Mouse (Mus musculus) bone marrow, adult 2 months (tissue): ENCODE data around the gene Sdk1.

Source experiments
- CTCF ChIP-seq: fragments of 200-500 bp; IDR thresholded peaks from 2 replicates; pipeline ENCODE4 v1.5.1; 2011; ENCODE audit warnings: low read length, control low read depth; ENCODE audit not compliant: control insufficient read depth, insufficient read depth
- POLR2A ChIP-seq: fragments of 200-500 bp; IDR thresholded peaks from 2 replicates; pipeline ENCODE4 v1.6.1; 2011; ENCODE audit warnings: low read depth, mild to moderate bottlenecking, control low read depth, low read length, borderline replicate concordance; ENCODE audit not compliant: control insufficient read depth

- TF ChIP-seq CTCF, result no peak
- TF ChIP-seq POLR2A, result no peak
These were observed 800.0 kb downstream of the Sdk1 start for GRCm38 (mm10) chr5:142041226-142041802.
